Mouse (Mus musculus) myocyte (in vitro differentiated cells): ENCODE measurements around the gene Grtp1. TPM values are rescaled to one million over a fixed set of nuclear protein-coding genes. Genes with fewer than 3 reads are reported as not detected.

Experiments
- H3K27me3 ChIP-seq: one replicate; pipeline ENCODE4 v1.6.1; 2011; ENCODE audit not compliant: control insufficient read depth, insufficient read depth, insufficient read length
- H3K36me3 ChIP-seq: one replicate; pipeline ENCODE4 v1.6.1; 2011; ENCODE audit not compliant: control insufficient read depth, insufficient read depth
- H3K4me2 ChIP-seq: one replicate; pipeline ENCODE4 v1.6.1; 2011; ENCODE audit warnings: low read depth, control low read depth
- H3K4me3 ChIP-seq: one replicate; pipeline ENCODE4 v1.5.1; 2011; ENCODE audit warnings: mild to moderate bottlenecking, control low read depth, moderate library complexity
- H3K79me2 ChIP-seq: one replicate; pipeline ENCODE4 v1.6.1; 2011; ENCODE audit not compliant: control insufficient read depth, insufficient read depth
- H3ac ChIP-seq: one replicate; pipeline ENCODE4 v1.6.1; 2011; ENCODE audit not compliant: control insufficient read depth, insufficient read length
- CEBPB ChIP-seq: IDR thresholded peaks from 2 replicates; pipeline ENCODE4 v1.6.1; 2011; ENCODE audit warnings: mild to moderate bottlenecking, moderate library complexity; ENCODE audit not compliant: poor library complexity, insufficient read depth, severe bottlenecking
- E2F4 ChIP-seq: IDR thresholded peaks from one replicate; pipeline ENCODE4 v1.6.1; 2011; ENCODE audit warnings: mild to moderate bottlenecking, control low read depth, moderate library complexity; ENCODE audit not compliant: insufficient read depth
- MAX ChIP-seq: IDR thresholded peaks from one replicate; pipeline ENCODE4 v1.6.1; 2011; ENCODE audit warnings: low read depth, mild to moderate bottlenecking, control low read depth
- MYOD1 ChIP-seq, 3 experiments: IDR thresholded peaks; one replicate each; pipeline ENCODE4 v1.6.1; 2011; ENCODE audit warnings: control low read depth in 2 of 3, low read depth in 2 of 3, mild to moderate bottlenecking in 2 of 3, moderate library complexity in 1 of 3; ENCODE audit not compliant: insufficient read length in 2 of 3, control insufficient read depth in 1 of 3
- MYOG ChIP-seq, 3 experiments: IDR thresholded peaks; one replicate each; pipeline ENCODE4 v1.6.1; 2011; ENCODE audit warnings: control low read depth in 2 of 3, low read depth in 2 of 3, mild to moderate bottlenecking in 2 of 3; ENCODE audit not compliant: insufficient read length in 2 of 3, control insufficient read depth in 1 of 3, insufficient read depth in 1 of 3
- POLR2A ChIP-seq: IDR thresholded peaks from one replicate; pipeline ENCODE4 v1.6.1; 2011; ENCODE audit warnings: low read depth, mild to moderate bottlenecking, control low read depth, moderate library complexity; ENCODE audit not compliant: insufficient read length
- POLR2AphosphoS2 ChIP-seq: IDR thresholded peaks from one replicate; pipeline ENCODE4 v1.6.1; 2011; ENCODE audit warnings: low read depth, control low read depth; ENCODE audit not compliant: insufficient read length
- REST ChIP-seq: IDR thresholded peaks from one replicate; pipeline ENCODE4 v1.6.1; 2011; ENCODE audit warnings: mild to moderate bottlenecking, control low read depth, moderate library complexity; ENCODE audit not compliant: insufficient read depth, insufficient read length
- SRF ChIP-seq: IDR thresholded peaks from one replicate; pipeline ENCODE4 v1.6.1; 2011; ENCODE audit warnings: low read depth; ENCODE audit not compliant: control insufficient read depth, insufficient read length
- TCF12 ChIP-seq: IDR thresholded peaks from one replicate; pipeline ENCODE4 v1.6.1; 2011; ENCODE audit warnings: mild to moderate bottlenecking, control low read depth; ENCODE audit not compliant: poor library complexity, insufficient read depth, severe bottlenecking
- TCF3 ChIP-seq: IDR thresholded peaks from one replicate; pipeline ENCODE4 v1.6.1; 2011; ENCODE audit warnings: low read depth, control low read depth; ENCODE audit not compliant: insufficient read length
- USF1 ChIP-seq: IDR thresholded peaks from one replicate; pipeline ENCODE4 v1.6.1; 2011; ENCODE audit warnings: low read depth, mild to moderate bottlenecking, control low read depth, moderate library complexity
- polyA plus RNA-seq: library from polyadenylated mRNA; unstranded; fragments of >200 nt; fragmentation: generic; extraction: Trizol; gene quantifications from one replicate; pipeline ENCODE4 v1.2.1, GENCODE M21; 2012; ENCODE audit warnings: missing spikeins

Grtp1 gene
- polyA plus RNA-seq, 1 experiment = 34.4 TPM

GRCm38 (mm10) chr8:13179482-13179881 lies 20.9 kb downstream of the Grtp1 start:
- Histone ChIP-seq H3ac (no peak overlapping the region), H3K4me3 (no peak overlapping the region)
- TF ChIP-seq POLR2AphosphoS2 = peak; percentile 86
- TF ChIP-seq USF1 = no peak

GRCm38 (mm10) chr8:13178137-13178536 lies 22.3 kb downstream of the Grtp1 start:
- H3K36me3 ChIP-seq = peaks cover 40% of the 10 kb centered on the region
- no peaks in the 10 kb centered on the region for H3K79me2 ChIP-seq
- H3K4me3 ChIP-seq = no peak overlapping the region
- H3ac ChIP-seq = no peak overlapping the region
- H3K27me3 ChIP-seq = no peaks in the 10 kb centered on the region
- TF ChIP-seq POLR2AphosphoS2 (peak; percentile 84), E2F4 (no peak), POLR2A (peak; percentile 44)
- H3K4me2 ChIP-seq = no peak overlapping the region

More at GRCm38 (mm10) chr8:13179482-13179881, 20.9 kb downstream of the Grtp1 start:
- H3K79me2 ChIP-seq = no peaks in the 10 kb centered on the region
- no peaks in the 10 kb centered on the region for H3K27me3 ChIP-seq
- H3K4me2 ChIP-seq = no peak overlapping the region
- H3K36me3 ChIP-seq = peaks cover 26% of the 10 kb centered on the region

GRCm38 (mm10) chr8:13177173-13177852 lies 23.1 kb downstream of the Grtp1 start:
- Histone ChIP-seq H3K27me3 (no peaks in the 10 kb centered on the region), H3K36me3 (peaks cover 48% of the 10 kb centered on the region), H3K4me3 (no peak overlapping the region), H3K79me2 (no peaks in the 10 kb centered on the region), H3K4me2 (no peak overlapping the region), H3ac (no peak overlapping the region)
- TF ChIP-seq MYOG (IDR thresholded peaks at IDR 0.05; ENCODE audit: control insufficient read depth in 1 of 3, insufficient read depth in 1 of 3, insufficient read length in 2 of 3, low read depth in 2 of 3) (no peak), SRF (no peak), TCF12 (no peak), CEBPB (no peak), USF1 (no peak), TCF3 (no peak), POLR2AphosphoS2 (no peak), POLR2A (no peak), MAX (no peak), E2F4 (no peak), REST (no peak), MYOD1 (IDR thresholded peaks at IDR 0.05; ENCODE audit: control insufficient read depth in 1 of 3, insufficient read length in 2 of 3, low read depth in 2 of 3) (no peak)

- Histone ChIP-seq H3K27me3 (no peaks in the 10 kb centered on the region), H3ac (no peak overlapping the region), H3K4me2 (no peak overlapping the region), H3K79me2 (no peaks in the 10 kb centered on the region), H3K4me3 (no peak overlapping the region), H3K36me3 (peaks cover 65% of the 10 kb centered on the region)
- TF ChIP-seq MAX (no peak), SRF (no peak), USF1 (no peak), MYOD1 (IDR thresholded peaks at IDR 0.05; ENCODE audit: control insufficient read depth in 1 of 3, insufficient read length in 2 of 3, low read depth in 2 of 3) (no peak), POLR2AphosphoS2 (no peak), REST (no peak)
Observed at GRCm38 (mm10) chr8:13175650-13176049, 24.8 kb downstream of the Grtp1 start.

GRCm38 (mm10) chr8:13174811-13175210 lies 25.6 kb downstream of the Grtp1 start:
- peak; percentile 23 for TF ChIP-seq POLR2A
- TF ChIP-seq TCF12 = no peak
- peak; percentile 87 for TF ChIP-seq POLR2AphosphoS2
- TF ChIP-seq MAX = no peak
- Histone ChIP-seq H3K4me3 (no peak overlapping the region), H3K79me2 (peaks cover 2% of the 10 kb centered on the region), H3ac (no peak overlapping the region), H3K36me3 (peaks cover 66% of the 10 kb centered on the region), H3K4me2 (no peak overlapping the region), H3K27me3 (no peaks in the 10 kb centered on the region)

- TF ChIP-seq MAX (no peak), REST (no peak), TCF12 (no peak), SRF (no peak), POLR2AphosphoS2 (peak; percentile 85), POLR2A (no peak)
- no peak overlapping the region for H3K4me2 ChIP-seq
- no peak overlapping the region for H3ac ChIP-seq
- H3K4me3 ChIP-seq = no peak overlapping the region
- H3K36me3 ChIP-seq = peaks cover 69% of the 10 kb centered on the region
- H3K27me3 ChIP-seq = no peaks in the 10 kb centered on the region
- peaks cover 5% of the 10 kb centered on the region for H3K79me2 ChIP-seq
Observed at GRCm38 (mm10) chr8:13174305-13174704, 26.1 kb downstream of the Grtp1 start.
